Mouse (Mus musculus): Measurements from ENCODE around the gene Rapgefl1.

Gene Rapgefl1

DNA sequence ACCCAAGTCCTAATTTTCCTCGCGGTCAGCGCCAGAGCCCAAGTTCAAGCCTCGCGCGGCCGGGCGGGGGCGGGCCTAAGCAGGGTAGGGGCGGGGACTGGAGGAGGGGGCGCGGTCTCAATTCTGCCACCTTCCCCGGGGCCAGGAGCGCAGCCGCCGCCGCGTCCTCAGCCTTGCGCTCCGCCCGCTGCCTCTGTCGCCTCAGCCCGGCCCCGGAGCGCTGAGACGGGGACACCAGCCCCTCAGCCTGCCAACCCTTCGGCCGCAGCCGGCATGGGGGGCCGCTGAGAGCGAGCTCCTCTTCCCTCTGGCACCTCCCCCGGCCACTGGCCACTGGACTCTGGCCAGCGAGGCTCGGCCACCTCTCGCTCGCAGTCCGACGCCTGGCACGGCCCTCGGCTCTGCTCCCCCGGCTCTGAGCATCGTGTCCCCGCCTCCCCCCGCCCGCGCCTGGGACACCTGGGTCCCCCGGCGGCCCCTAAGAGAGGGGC is at the start of gene Rapgefl1:
TSS of gene Rapgefl1 (plus strand) at position 135 of the 491 bp plus-strand sequence.
- peak; percentile 76 to 83 for DNase-seq (ENCODE audit: low spot score in 2 of 2)

GRCm38 (mm10) chr11:98787229-98787628 is 49.4 kb upstream of the Rapgefl1 start:
- DNase-seq (ENCODE audit: low spot score in 2 of 2), result no peak

GRCm38 (mm10) chr11:98787691-98788090 is 48.9 kb upstream of the Rapgefl1 start:
- DNase-seq (ENCODE audit: low spot score in 2 of 2), result no peak

GRCm38 (mm10) chr11:98788139-98788538 is 48.4 kb upstream of the Rapgefl1 start:
- no peak for DNase-seq (ENCODE audit: low spot score in 2 of 2)

- DNase-seq (ENCODE audit: low spot score in 2 of 2), result peak; percentile 84 to 88
Measured at GRCm38 (mm10) chr11:98788550-98789218, 47.9 kb upstream of the Rapgefl1 start.

DNA sequence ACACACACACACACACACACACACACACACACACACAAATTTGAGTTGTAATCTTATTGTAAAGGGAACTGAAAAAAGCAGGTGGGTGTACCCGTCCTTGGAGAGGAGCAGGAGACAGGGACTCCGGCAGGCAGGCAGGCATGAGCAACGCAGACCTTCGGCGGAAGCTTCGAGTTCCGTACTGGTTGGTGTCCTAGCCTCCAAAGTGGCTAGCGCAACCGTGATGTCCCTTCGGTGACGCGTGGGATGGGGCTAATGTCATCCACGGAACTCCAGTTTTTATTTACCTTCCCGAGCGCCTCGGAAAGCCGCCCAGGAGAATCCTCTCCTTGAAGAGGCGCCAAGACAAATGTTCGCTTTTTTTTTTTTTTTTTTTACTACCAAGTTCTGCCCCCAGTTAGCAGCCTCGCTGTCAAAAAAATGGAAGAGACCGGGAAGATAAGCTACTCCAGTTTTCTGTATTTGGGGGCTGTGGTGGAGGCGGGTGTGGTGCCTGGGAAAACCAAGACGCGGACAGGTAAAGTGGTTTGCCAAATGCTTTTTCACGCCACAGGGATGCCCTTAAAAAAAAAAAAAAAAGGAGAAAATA is 47.3 kb upstream of the Rapgefl1 start:
- no peak for DNase-seq (ENCODE audit: low spot score in 2 of 2)

- no peak for DNase-seq (ENCODE audit: low spot score in 2 of 2)
Measured at GRCm38 (mm10) chr11:98789824-98790223, 46.8 kb upstream of the Rapgefl1 start.

GRCm38 (mm10) chr11:98790631-98791205 is 45.9 kb upstream of the Rapgefl1 start:
- no peak for DNase-seq (ENCODE audit: low spot score in 2 of 2)

DNA sequence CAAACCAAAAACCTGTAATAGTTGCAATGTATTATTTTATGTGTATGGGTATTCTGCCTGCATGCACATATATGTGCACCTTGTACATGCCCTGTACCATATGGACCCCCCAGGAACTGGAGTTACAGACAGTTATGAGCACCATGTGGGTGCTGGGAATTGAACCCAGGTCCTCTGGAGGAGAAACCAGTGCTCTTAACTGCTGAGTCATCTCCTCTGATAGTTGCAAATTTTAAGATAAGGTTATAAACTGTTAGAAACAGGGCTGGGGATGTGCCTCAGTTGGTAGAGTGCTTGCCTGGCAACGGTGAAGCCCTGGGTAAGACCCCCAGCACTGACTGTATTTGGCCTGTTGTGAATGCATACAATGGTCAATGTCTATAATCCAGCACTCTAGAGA is 45.1 kb upstream of the Rapgefl1 start:
- no peak for DNase-seq (ENCODE audit: low spot score in 2 of 2)

- DNase-seq (ENCODE audit: low spot score in 2 of 2), result no peak
Measured at GRCm38 (mm10) chr11:98792081-98792480, 44.5 kb upstream of the Rapgefl1 start.

DNA sequence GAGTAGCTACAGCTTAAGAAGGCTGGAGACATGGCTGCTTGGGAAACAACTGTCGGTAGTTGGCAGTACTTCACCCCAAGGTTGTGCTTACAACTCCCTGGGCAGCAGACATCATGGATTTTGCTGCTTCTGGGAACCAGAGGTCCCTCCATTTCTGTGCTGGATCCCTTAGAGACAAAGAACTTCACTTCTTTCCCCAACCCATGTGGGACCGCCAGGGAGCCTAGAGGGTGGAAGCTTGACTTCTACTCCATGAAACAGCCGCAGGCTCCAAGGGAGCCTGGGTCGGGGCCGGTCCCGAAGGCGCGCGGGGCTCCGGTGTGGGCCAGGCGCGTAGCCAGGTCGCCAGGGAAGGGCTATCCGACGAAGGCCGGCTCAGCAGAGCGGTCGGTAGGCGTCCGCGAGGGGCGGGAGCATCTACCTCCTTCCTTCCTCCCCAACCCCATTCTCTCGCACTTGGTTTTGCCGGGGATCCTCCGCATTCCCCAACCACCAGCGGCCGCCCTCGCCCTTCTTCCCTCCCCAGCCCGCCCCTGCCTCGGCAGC is 42.0 kb upstream of the Rapgefl1 start:
- peak; percentile 78 to 80 for DNase-seq (ENCODE audit: low spot score in 2 of 2)

- DNase-seq (ENCODE audit: low spot score in 2 of 2), result peak; percentile 86
Measured at GRCm38 (mm10) chr11:98795015-98795713, 41.4 kb upstream of the Rapgefl1 start, which contains the start of gene Msl1. TSS of gene Msl1 (plus strand) at chr11:98795516.

GRCm38 (mm10) chr11:98795714-98796514 is 40.7 kb upstream of the Rapgefl1 start:
- no peak for DNase-seq (ENCODE audit: low spot score in 2 of 2)

DNA sequence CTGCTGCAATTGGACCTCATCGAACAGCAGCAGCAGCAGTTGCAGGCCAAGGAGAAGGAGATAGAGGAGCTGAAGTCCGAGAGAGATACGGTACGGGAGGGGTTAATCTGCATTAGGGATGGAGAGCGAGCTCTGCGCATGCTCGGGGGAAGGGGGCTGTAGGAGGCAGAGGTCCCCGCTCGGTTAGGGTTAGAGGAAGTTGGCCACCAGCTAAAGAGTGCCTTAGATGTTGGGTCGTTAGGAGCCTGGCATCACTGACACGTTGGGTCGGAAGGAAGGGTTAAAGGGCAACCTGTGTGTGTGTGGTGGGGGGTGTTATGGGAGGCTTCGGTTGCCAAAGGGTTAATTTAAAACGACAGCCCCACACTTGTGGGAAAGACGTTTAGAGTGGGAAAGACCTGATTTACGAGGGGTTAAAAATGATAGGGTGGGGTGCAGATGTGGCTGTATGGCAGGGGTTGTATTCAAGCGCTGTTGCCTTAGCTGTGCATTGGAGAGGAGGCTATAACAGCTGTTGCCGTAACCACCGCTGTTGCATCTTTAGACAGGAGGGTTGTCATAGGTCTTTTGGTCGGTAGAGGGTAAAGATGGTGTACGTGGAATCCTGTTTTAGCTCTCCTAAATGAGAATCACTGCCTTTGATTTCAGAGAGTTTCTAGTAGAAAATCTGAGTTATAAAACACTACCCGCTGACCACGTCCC is 39.9 kb upstream of the Rapgefl1 start:
- DNase-seq (ENCODE audit: low spot score in 2 of 2), result peak; percentile 77 to 81

DNA sequence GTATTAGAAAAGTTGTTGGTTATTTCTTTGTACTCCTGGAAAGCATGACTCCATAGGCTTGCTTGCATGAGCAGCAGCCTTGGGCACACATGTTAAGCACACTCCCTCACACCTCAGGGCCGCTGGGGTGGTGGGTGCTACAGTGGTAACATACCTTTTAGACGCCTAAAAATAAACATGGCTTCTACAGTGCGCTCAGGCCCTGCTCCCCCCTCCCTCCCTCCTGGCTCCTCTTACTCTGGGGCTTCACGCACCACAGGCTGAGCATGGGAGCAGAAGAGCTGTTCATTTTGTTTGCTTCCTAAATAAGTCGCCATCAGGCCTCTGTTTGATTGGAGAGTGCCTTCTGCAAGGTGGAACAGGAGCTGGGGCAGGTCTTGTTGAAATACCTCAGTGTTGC is 39.3 kb upstream of the Rapgefl1 start:
- no peak for DNase-seq (ENCODE audit: low spot score in 2 of 2)

GRCm38 (mm10) chr11:98797909-98798308 is 38.7 kb upstream of the Rapgefl1 start:
- DNase-seq (ENCODE audit: low spot score in 2 of 2), result no peak

DNA sequence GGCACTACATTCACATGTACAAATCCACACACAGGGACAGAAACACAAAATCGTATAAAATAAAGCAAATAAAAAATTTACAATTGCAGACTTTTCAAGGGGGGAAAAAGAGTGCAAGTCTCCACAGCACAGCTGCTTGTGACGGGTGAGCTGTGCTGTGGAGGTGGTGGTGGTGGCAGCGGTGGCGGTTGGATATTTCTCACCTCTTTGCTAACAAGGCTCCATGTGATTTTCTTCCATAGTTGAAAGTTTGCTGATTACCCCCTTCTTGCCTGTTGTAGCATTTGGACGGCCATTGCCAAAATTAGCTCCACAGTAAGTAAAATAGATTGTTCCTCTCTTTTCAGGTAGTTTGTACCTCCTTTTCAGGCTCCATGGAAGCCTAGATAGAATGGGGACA is 32.0 kb upstream of the Rapgefl1 start, which contains the start of gene Casc3:
TSS of gene Casc3 (plus strand) at position 301 of the 400 bp plus-strand sequence.
- DNase-seq (ENCODE audit: low spot score in 2 of 2), result no peak

- no peak for DNase-seq (ENCODE audit: low spot score in 2 of 2)
Measured at GRCm38 (mm10) chr11:98808417-98808816, 28.2 kb upstream of the Rapgefl1 start.

DNA sequence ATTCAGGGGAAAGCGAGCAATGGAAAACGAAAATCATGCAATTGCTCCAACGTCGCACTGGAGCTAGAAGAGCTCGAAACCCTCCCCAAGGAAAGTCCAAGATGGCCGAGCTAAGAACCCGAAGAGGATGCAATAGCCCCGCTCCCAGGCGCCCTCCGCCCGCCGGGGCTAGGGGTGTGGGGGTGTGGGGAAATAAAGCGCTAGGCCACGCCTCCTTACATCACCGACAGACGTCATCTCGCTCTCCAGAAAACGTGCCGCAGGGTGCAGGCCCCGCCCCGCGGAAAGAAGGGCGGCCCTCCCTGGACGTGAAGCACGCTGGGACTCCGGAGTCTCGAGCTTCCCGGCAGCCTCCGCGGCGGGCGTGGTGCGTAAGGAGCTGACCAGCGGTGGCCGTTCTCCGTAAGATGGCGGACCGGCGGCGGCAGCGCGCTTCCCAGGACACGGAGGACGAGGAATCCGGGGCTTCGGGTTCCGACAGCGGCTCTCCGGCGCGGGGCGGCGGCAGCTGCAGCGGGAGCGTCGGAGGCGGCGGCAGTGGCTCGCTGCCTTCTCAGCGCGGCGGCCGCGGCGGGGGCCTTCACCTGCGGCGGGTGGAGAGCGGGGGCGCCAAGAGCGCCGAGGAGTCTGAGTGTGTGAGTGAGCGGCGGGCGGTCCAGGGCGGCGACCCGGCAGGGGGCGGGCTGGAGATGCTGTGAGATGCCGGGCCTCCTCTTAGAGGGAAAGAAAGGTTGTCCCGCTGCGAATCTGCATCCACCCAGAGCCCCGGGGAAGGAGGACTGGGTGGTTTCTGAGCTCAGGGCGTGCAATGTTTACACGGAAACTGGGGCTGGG is 26.9 kb upstream of the Rapgefl1 start:
- peak; percentile 99 for DNase-seq (ENCODE audit: low spot score in 2 of 2)

- no peak for DNase-seq (ENCODE audit: low spot score in 2 of 2)
Measured at GRCm38 (mm10) chr11:98810686-98811085, 25.9 kb upstream of the Rapgefl1 start.

Data from frontal cortex, postnatal 36 days (tissue).